Mouse (Mus musculus): ENCODE results near the gene Nsfl1c. TPM values are rescaled to one million over a fixed set of nuclear protein-coding genes. Genes with fewer than 3 reads are reported as not detected.
"Not testable (repeated sequence)": the region's sequence is repeated elsewhere in the genome, so short reads cannot be mapped to it uniquely, and the experiment has no call there.

Gene Nsfl1c
- polyA plus RNA-seq (2015; fragmentation: Nextera tagmentation; extraction: Ambion mirVana): 175 and 186 TPM in 2 replicates

- ATAC-seq (ENCODE audit: insufficient read depth, low FRiP score): peak; percentile 99
- peak within 1 kb of the TSS; percentile 98 for H3K4me3 ChIP-seq (replicated peaks; ENCODE audit: low read length)
- under 1% methylated on average over 73 of the region's 73 CpGs for WGBS
- H3K27ac ChIP-seq (ENCODE audit: low read length): no peak within 1 kb of the TSS
- H3K9ac ChIP-seq (ENCODE audit: low read length): peak within 1 kb of the TSS; percentile 91
- peaks cover 5% of the 10 kb centered on the region for H3K4me1 ChIP-seq (ENCODE audit: control insufficient read depth, insufficient read depth, low read length)
- H3K9me3 ChIP-seq (replicated peaks; ENCODE audit: control insufficient read depth, low read length): no peaks in the 10 kb centered on the region
- H3K36me3 ChIP-seq (ENCODE audit: control insufficient read depth, insufficient read depth, low read length): no peaks in the 10 kb centered on the region; the same call in 1 of the 2 replicates
- peak within 1 kb of the TSS; percentile 89 for H3K4me2 ChIP-seq (ENCODE audit: low read depth, low read length)
- H3K27me3 ChIP-seq (ENCODE audit: control insufficient read depth, insufficient read depth, low read length): no peaks in the 10 kb centered on the region
Measured at GRCm38 (mm10) chr2:151494035-151494803, at the start of gene Nsfl1c. Gene Nsfl1c (plus strand): TSS chr2:151494182.

- H3K9me3 ChIP-seq (replicated peaks; ENCODE audit: control insufficient read depth, low read length); H3K4me1 ChIP-seq (ENCODE audit: control insufficient read depth, insufficient read depth, low read length); H3K4me2 ChIP-seq (ENCODE audit: low read depth, low read length); H3K9ac ChIP-seq (ENCODE audit: low read length); ATAC-seq (ENCODE audit: insufficient read depth, low FRiP score); H3K4me3 ChIP-seq (replicated peaks; ENCODE audit: low read length); H3K36me3 ChIP-seq (ENCODE audit: control insufficient read depth, insufficient read depth, low read length); H3K27me3 ChIP-seq (ENCODE audit: control insufficient read depth, insufficient read depth, low read length); H3K27ac ChIP-seq (ENCODE audit: low read length): not testable (repeated sequence)
- WGBS: 85% methylated on average over 5 of the region's 5 CpGs
Measured at GRCm38 (mm10) chr2:151476053-151476452, 17.9 kb upstream of the Nsfl1c start, which contains the start of gene 4921509C19Rik. Gene 4921509C19Rik (minus strand): TSS chr2:151476153.

- no peaks in the 10 kb centered on the region for H3K27me3 ChIP-seq (ENCODE audit: control insufficient read depth, insufficient read depth, low read length)
- ATAC-seq (ENCODE audit: insufficient read depth, low FRiP score): no peak
- no peaks in the 10 kb centered on the region for H3K9me3 ChIP-seq (replicated peaks; ENCODE audit: control insufficient read depth, low read length)
- no peak overlapping the region for H3K27ac ChIP-seq (ENCODE audit: low read length)
- H3K9ac ChIP-seq (ENCODE audit: low read length): no peak overlapping the region
- H3K4me3 ChIP-seq (replicated peaks; ENCODE audit: low read length): no peak overlapping the region
- no peaks in the 10 kb centered on the region for H3K4me1 ChIP-seq (ENCODE audit: control insufficient read depth, insufficient read depth, low read length)
- no peak overlapping the region for H3K4me2 ChIP-seq (ENCODE audit: low read depth, low read length)
- no peaks in the 10 kb centered on the region for H3K36me3 ChIP-seq (ENCODE audit: control insufficient read depth, insufficient read depth, low read length)
Measured at GRCm38 (mm10) chr2:151486496-151486895, 7.5 kb upstream of the Nsfl1c start.

GRCm38 (mm10) chr2:151498358-151498757 lies 4.4 kb downstream of the Nsfl1c start:
- no peak for ATAC-seq (ENCODE audit: insufficient read depth, low FRiP score)
- H3K27ac ChIP-seq (ENCODE audit: low read length): no peak overlapping the region
- H3K36me3 ChIP-seq (ENCODE audit: control insufficient read depth, insufficient read depth, low read length): peaks cover 16% of the 10 kb centered on the region
- WGBS: 59% methylated on average over 3 of the region's 3 CpGs
- no peak overlapping the region for H3K9ac ChIP-seq (ENCODE audit: low read length)
- peaks cover 5% of the 10 kb centered on the region for H3K4me1 ChIP-seq (ENCODE audit: control insufficient read depth, insufficient read depth, low read length)
- no peak overlapping the region for H3K4me2 ChIP-seq (ENCODE audit: low read depth, low read length)
- H3K4me3 ChIP-seq (replicated peaks; ENCODE audit: low read length): no peak overlapping the region
- H3K9me3 ChIP-seq (replicated peaks; ENCODE audit: control insufficient read depth, low read length): no peaks in the 10 kb centered on the region
- H3K27me3 ChIP-seq (ENCODE audit: control insufficient read depth, insufficient read depth, low read length): no peaks in the 10 kb centered on the region

- H3K36me3 ChIP-seq (ENCODE audit: control insufficient read depth, insufficient read depth, low read length): peaks cover 22% of the 10 kb centered on the region
- no peaks in the 10 kb centered on the region for H3K9me3 ChIP-seq (replicated peaks; ENCODE audit: control insufficient read depth, low read length)
- no peak overlapping the region for H3K4me3 ChIP-seq (replicated peaks; ENCODE audit: low read length)
- H3K27ac ChIP-seq (ENCODE audit: low read length): no peak overlapping the region
- no peaks in the 10 kb centered on the region for H3K4me1 ChIP-seq (ENCODE audit: control insufficient read depth, insufficient read depth, low read length)
- H3K4me2 ChIP-seq (ENCODE audit: low read depth, low read length): no peak overlapping the region
- WGBS: 89% methylated on average over 6 of the region's 6 CpGs
- H3K9ac ChIP-seq (ENCODE audit: low read length): no peak overlapping the region
- H3K27me3 ChIP-seq (ENCODE audit: control insufficient read depth, insufficient read depth, low read length): no peaks in the 10 kb centered on the region
- no peak for ATAC-seq (ENCODE audit: insufficient read depth, low FRiP score)
Measured at GRCm38 (mm10) chr2:151500442-151501007, 6.5 kb downstream of the Nsfl1c start.

GRCm38 (mm10) chr2:151504226-151504625 lies 10.2 kb downstream of the Nsfl1c start:
- 91% methylated on average over 4 of the region's 4 CpGs for WGBS
- Histone ChIP-seq H3K4me1 (ENCODE audit: control insufficient read depth, insufficient read depth, low read length) (no peaks in the 10 kb centered on the region), H3K36me3 (ENCODE audit: control insufficient read depth, insufficient read depth, low read length) (peaks cover 39% of the 10 kb centered on the region)

GRCm38 (mm10) chr2:151512199-151512598 lies 18.2 kb downstream of the Nsfl1c start:
- H3K4me2 ChIP-seq (ENCODE audit: low read depth, low read length): no peak overlapping the region
- ATAC-seq (ENCODE audit: insufficient read depth, low FRiP score): no peak
- H3K9ac ChIP-seq (ENCODE audit: low read length): no peak overlapping the region
- no peaks in the 10 kb centered on the region for H3K27me3 ChIP-seq (ENCODE audit: control insufficient read depth, insufficient read depth, low read length)
- H3K27ac ChIP-seq (ENCODE audit: low read length): no peak overlapping the region
- H3K4me3 ChIP-seq (replicated peaks; ENCODE audit: low read length): no peak overlapping the region
- no peaks in the 10 kb centered on the region for H3K9me3 ChIP-seq (replicated peaks; ENCODE audit: control insufficient read depth, low read length)
- peaks cover 25% of the 10 kb centered on the region for H3K36me3 ChIP-seq (ENCODE audit: control insufficient read depth, insufficient read depth, low read length)
- peaks cover 4% of the 10 kb centered on the region; the same call in 1 of the 2 replicates for H3K4me1 ChIP-seq (ENCODE audit: control insufficient read depth, insufficient read depth, low read length)

More at GRCm38 (mm10) chr2:151504226-151504625, 10.2 kb downstream of the Nsfl1c start:
- Histone ChIP-seq H3K27ac (ENCODE audit: low read length) (no peak overlapping the region), H3K9me3 (replicated peaks; ENCODE audit: control insufficient read depth, low read length) (no peaks in the 10 kb centered on the region), H3K4me3 (replicated peaks; ENCODE audit: low read length) (no peak overlapping the region), H3K4me2 (ENCODE audit: low read depth, low read length) (no peak overlapping the region), H3K27me3 (ENCODE audit: control insufficient read depth, insufficient read depth, low read length) (no peaks in the 10 kb centered on the region), H3K9ac (ENCODE audit: low read length) (no peak overlapping the region)
- no peak for ATAC-seq (ENCODE audit: insufficient read depth, low FRiP score)

- Histone ChIP-seq H3K4me3 (replicated peaks; ENCODE audit: low read length) (no peak overlapping the region), H3K27me3 (ENCODE audit: control insufficient read depth, insufficient read depth, low read length) (no peaks in the 10 kb centered on the region), H3K9ac (ENCODE audit: low read length) (no peak overlapping the region), H3K36me3 (ENCODE audit: control insufficient read depth, insufficient read depth, low read length) (peaks cover 18% of the 10 kb centered on the region), H3K4me2 (ENCODE audit: low read depth, low read length) (no peak overlapping the region), H3K9me3 (replicated peaks; ENCODE audit: control insufficient read depth, low read length) (no peaks in the 10 kb centered on the region), H3K27ac (ENCODE audit: low read length) (no peak overlapping the region), H3K4me1 (ENCODE audit: control insufficient read depth, insufficient read depth, low read length) (peaks cover 4% of the 10 kb centered on the region; the same call in 1 of the 2 replicates)
- no peak for ATAC-seq (ENCODE audit: insufficient read depth, low FRiP score)
- WGBS: 82% methylated on average over 3 of the region's 3 CpGs
Measured at GRCm38 (mm10) chr2:151513525-151514285, 19.7 kb downstream of the Nsfl1c start.

GRCm38 (mm10) chr2:151519000-151519399 lies 25.0 kb downstream of the Nsfl1c start:
- no peak overlapping the region for H3K4me3 ChIP-seq (replicated peaks; ENCODE audit: low read length)
- ATAC-seq (ENCODE audit: insufficient read depth, low FRiP score): no peak
- no peak overlapping the region for H3K27ac ChIP-seq (ENCODE audit: low read length)

More at GRCm38 (mm10) chr2:151519000-151519399, 25.0 kb downstream of the Nsfl1c start:
- Histone ChIP-seq H3K4me2 (ENCODE audit: low read depth, low read length) (no peak overlapping the region), H3K4me1 (ENCODE audit: control insufficient read depth, insufficient read depth, low read length) (no peaks in the 10 kb centered on the region), H3K9me3 (replicated peaks; ENCODE audit: control insufficient read depth, low read length) (no peaks in the 10 kb centered on the region), H3K36me3 (ENCODE audit: control insufficient read depth, insufficient read depth, low read length) (peaks cover 7% of the 10 kb centered on the region), H3K9ac (ENCODE audit: low read length) (no peak overlapping the region), H3K27me3 (ENCODE audit: control insufficient read depth, insufficient read depth, low read length) (no peaks in the 10 kb centered on the region)
- 75% methylated on average over 2 of the region's 2 CpGs for WGBS
